Mouse (Mus musculus): Measurements from ENCODE around the gene Catsperz.
"Not testable (repeated sequence)": the region's sequence is repeated elsewhere in the genome, so short reads cannot be mapped to it uniquely, and the experiment has no call there.

The Catsperz gene

GRCm38 (mm10) chr19:6907094-6907493 is 18.1 kb downstream of the Catsperz start:
- DNase-seq (ENCODE audit: low spot score): no peak

DNA sequence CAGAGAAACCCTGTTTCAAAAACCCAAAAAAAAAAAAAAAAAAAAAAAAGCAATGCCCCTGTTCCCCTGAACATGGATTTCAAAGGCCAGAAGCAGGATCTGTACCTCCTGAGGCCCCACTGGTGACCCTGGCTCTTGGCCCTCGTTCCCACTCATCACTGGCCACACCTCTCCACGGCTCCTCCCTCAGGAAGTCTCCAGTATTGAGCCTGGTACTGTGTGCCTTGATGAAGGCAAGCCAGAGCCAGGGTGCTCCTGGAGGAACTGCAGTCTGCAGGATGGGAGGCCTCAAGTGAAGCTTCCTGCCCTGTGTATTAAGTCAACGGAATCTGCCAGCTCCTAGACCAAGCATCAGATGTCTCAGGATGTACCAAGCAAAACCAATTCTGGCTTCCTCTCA is 19.0 kb downstream of the Catsperz start:
- no peak for DNase-seq (ENCODE audit: low spot score)

- no peak for DNase-seq (ENCODE audit: low spot score)
Observed at GRCm38 (mm10) chr19:6905498-6906159, 19.6 kb downstream of the Catsperz start.

- DNase-seq (ENCODE audit: low spot score): no peak
Observed at GRCm38 (mm10) chr19:6904846-6905245, 20.3 kb downstream of the Catsperz start.

DNA sequence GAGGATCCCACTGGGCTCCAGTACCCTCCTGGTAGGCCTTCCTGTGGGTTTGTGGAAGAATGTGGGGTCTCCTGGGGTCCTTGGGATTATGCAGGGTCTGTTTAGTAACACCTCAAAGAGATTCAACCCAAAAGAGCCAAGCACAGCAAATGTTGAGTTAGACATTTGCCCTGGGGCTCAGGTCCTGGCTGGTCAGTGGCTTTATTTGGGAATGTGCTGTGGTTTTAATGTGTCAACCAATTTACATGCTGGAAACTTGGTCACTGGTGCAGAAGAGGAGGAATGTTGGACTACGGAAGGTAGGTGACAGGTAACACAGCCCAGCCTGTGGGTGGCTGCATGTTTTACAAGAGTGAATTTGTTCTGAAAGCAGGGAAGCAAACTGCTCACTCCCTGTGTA is 22.1 kb downstream of the Catsperz start:
- DNase-seq (ENCODE audit: low spot score): no peak

- no peak for DNase-seq (ENCODE audit: low spot score)
Observed at GRCm38 (mm10) chr19:6899641-6900040, 25.5 kb downstream of the Catsperz start.

DNA sequence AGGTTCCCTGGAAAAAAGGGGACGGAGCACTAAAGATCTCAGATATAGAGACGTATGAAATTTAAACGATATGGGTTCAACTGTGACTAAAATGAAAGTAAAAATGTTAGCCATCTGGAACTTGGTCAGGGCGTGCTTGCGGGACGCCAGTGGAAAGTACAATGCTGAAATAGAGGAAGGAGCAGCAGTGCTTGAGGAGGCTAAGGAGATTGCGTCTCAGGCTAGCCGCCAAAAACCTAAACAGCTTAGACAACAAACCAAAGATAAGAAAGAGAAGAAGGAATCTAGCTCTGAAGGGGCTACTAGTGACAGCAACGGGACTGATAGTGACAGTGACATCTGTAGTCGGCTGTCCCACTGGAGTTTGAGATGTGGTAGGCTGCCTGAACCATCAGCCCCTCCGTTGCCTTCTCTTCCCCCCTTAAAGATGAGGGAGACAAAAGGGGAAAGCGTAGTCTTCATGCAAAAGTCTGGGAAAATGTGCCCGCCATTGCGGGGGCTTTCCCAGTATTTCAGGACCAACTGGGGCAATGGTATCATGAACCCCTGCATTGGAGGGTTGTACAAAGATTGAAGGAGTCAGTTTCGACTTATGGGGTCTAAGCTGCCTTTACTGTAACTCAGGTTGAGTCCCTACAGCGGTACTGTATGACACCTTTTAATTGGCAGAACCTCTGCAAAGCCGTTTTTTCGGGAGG is 29.4 kb downstream of the Catsperz start:
- DNase-seq (ENCODE audit: low spot score): not testable (repeated sequence)

DNA sequence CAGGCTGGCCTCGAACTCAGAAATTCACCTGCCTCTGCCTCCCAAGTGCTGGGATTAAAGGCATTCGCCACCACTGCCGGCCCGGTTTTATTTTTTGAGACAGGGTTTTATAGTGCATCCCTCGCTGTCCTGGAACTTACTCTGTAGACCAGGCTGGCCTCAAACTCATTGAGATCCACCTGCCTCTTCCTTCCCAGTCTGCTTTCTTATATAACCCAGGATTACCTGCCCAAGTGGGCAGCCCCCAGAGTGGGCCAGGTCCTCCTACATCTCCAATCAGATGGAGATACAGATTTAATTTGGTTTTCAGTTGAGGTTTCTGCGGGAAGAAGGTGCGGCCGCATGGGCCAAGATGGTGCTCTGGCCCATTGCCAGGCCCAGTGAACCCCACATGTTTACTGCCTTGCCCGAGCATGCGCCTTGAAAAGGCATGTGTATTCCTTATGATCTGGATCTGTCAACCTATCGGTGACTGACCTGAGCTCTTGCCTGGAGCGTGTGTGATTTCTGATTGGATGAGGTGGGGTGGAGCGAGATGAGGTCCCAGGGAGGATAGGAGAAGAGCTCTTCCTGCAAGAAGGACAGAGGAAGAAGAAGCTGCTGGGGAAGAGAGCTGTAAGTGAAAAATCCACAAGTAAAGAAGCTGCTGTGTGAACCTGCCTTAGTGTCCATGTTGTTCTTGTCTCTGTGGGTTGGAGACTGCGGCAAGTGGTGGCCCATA is 31.3 kb downstream of the Catsperz start:
- no peak for DNase-seq (ENCODE audit: low spot score)

DNA sequence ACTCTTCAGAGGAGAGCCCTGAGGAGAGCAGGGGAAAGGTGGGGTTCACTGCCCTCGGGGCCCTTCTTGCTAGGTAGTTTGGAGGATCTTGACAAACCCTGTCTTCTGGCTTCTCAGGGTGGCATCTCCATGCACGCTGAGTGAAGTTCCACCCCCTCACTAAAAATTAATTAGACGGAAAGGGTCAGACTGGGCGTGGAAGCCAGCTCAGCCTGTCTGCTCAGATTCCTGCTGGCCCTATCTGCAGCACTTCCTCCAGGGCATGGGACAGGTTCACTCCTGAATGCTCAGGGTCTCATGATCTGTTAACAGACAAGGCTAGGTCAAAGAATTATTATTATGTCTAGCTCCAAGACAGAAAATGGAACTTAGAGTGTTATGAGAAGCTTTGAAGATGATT is 32.7 kb downstream of the Catsperz start:
- no peak for DNase-seq (ENCODE audit: low spot score)

DNA sequence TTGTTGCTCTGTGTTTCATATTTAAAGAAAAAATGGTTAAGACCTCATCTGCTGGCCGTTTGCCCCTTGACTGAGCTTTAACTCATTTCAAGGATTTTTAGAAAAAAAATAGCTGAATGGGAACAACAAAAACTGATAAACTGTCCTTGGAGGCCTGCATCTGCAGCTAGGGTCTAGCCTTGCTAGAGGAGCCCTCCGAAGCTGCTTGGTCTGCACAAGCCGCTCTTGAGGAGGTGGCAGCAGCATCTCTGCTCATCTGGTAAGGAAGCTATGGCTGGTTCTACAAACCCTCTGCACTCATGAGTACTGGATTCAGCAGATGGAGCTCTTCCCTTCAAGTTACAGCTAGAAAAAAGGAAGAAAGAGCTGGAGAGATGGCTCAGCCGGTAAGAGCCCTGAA is 47.2 kb downstream of the Catsperz start:
- DNase-seq (ENCODE audit: low spot score): no peak

GRCm38 (mm10) chr19:6876799-6877198 is 48.4 kb downstream of the Catsperz start:
- no peak for DNase-seq (ENCODE audit: low spot score)

DNA sequence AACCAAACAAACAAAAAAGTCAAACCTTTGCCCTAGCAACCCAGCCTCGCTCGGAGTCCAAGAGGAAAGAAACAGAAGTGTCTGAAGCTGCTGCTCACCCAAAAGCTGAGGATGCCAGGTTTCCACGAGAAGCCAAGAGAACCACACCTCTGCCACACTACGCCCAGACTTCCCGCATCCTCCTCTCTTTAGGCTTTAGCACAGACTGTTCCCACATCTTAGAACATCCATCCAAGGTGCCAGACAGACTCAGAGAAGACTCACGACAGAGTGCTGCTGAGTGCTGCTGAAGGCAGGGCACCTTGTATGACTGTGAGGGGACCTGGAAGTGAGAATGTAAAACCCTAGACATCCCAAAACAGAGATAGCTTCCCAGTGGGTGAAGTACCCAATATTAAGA is 49.3 kb downstream of the Catsperz start:
- DNase-seq (ENCODE audit: low spot score): no peak

DNA sequence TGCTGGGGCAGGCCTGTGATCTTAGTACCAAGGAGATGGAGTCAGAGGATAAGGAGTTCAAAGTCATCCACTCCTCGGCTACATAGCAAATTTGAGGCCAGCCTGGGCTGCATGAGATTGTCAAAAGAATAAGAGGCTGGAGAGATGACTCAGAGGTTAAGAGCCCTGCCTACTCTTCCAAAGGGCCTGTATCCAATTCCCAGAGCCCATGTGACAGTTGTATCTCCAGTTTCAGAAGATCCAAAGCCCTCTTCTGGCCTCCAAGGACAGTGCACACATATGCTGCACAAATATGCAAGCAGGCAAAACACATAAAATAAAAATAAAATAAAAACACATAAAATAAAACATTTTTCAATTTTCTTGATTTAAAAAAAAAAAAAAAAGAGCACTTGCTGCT is 50.9 kb downstream of the Catsperz start:
- no peak for DNase-seq (ENCODE audit: low spot score)

- no peak for DNase-seq (ENCODE audit: low spot score)
Observed at GRCm38 (mm10) chr19:6872701-6873100, 52.5 kb downstream of the Catsperz start.

Measured in layer of hippocampus, adult 11-12 months (tissue).